Mouse (Mus musculus) hindbrain, embryonic 16.5 days (tissue): ENCODE results near the gene Eefsec. TPM values are rescaled to one million over a fixed set of nuclear protein-coding genes. Genes with fewer than 3 reads are reported as not detected.

Source experiments
- ATAC-seq: fragments of 200-750 bp; cut with Nextera tagmentation; 2 replicates; pipeline ENCODE4 v1.8.0; 2017; ENCODE audit warnings: moderate TSS enrichment, moderate library complexity
- H3K27ac ChIP-seq: fragments of 300-500 bp; sonication (generic); 2 replicates; pipeline ENCODE4 v1.5.1; 2014; ENCODE audit warnings: low read depth, mild to moderate bottlenecking, control low read depth, low read length, moderate library complexity
- H3K27me3 ChIP-seq: fragments of 300-500 bp; sonication (generic); replicated peaks from 2 replicates; pipeline ENCODE4 v1.6.1; 2014; ENCODE audit warnings: low read length; ENCODE audit not compliant: control insufficient read depth, insufficient read depth
- H3K36me3 ChIP-seq: fragments of 300-500 bp; sonication (generic); 2 replicates; pipeline ENCODE4 v1.6.1; 2014; ENCODE audit warnings: mild to moderate bottlenecking, low read length, moderate library complexity, mixed read lengths; ENCODE audit not compliant: control insufficient read depth, insufficient read depth
- H3K4me1 ChIP-seq: fragments of 300-500 bp; sonication (generic); 2 replicates; pipeline ENCODE4 v1.6.1; 2014; ENCODE audit warnings: low read depth, low read length; ENCODE audit not compliant: control insufficient read depth, insufficient read depth
- H3K4me2 ChIP-seq: fragments of 300-500 bp; sonication (generic); 2 replicates; pipeline ENCODE4 v1.6.1; 2014; ENCODE audit warnings: mild to moderate bottlenecking, low read length, control low read depth, moderate library complexity
- H3K4me3 ChIP-seq: fragments of 300-500 bp; sonication (generic); 2 replicates; pipeline ENCODE4 v1.5.1; 2014; ENCODE audit warnings: mild to moderate bottlenecking, low read length, control low read depth, moderate library complexity
- H3K9ac ChIP-seq: fragments of 300-500 bp; sonication (generic); 2 replicates; pipeline ENCODE4 v1.6.1; 2014; ENCODE audit warnings: low read depth, mild to moderate bottlenecking, control low read depth, low read length, moderate library complexity
- H3K9me3 ChIP-seq: fragments of 300-500 bp; sonication (generic); 2 replicates; pipeline ENCODE4 v1.6.1; 2014; ENCODE audit warnings: mild to moderate bottlenecking, low read length, moderate library complexity; ENCODE audit not compliant: control insufficient read depth
- WGBS: fragments of 180-500 bp; shearing (Covaris S2); extraction: QIAGEN DNeasy Blood & Tissue Kit; methylation state at CpG from one replicate; pipeline ENCODE4 v1.1.7; 2014; 5-methylcytosine and 5-hydroxymethylcytosine counted together
- polyA plus RNA-seq: library from polyadenylated mRNA; unstranded; fragments of >200 nt; fragmentation: Nextera tagmentation; extraction: Ambion mirVana; gene quantifications from 2 replicates; pipeline ENCODE4 v1.2.1, GENCODE M21; 2015

The Eefsec gene
- polyA plus RNA-seq, 1 experiment from 2014 or later = 24.4 TPM

- no peaks in the 10 kb centered on the region for H3K9me3 ChIP-seq
- no peak overlapping the region for H3K27ac ChIP-seq
- WGBS = 90% methylated on average over 7 of the region's 7 CpGs
- peaks cover 19% of the 10 kb centered on the region for H3K4me1 ChIP-seq
- no peaks in the 10 kb centered on the region for H3K36me3 ChIP-seq
- H3K9ac ChIP-seq = no peak overlapping the region
- H3K4me3 ChIP-seq = no peak overlapping the region
- H3K4me2 ChIP-seq = no peak overlapping the region
- H3K27me3 ChIP-seq = no peaks in the 10 kb centered on the region
- no peak for ATAC-seq
These were observed 105.6 kb downstream of the Eefsec start for GRCm38 (mm10) chr6:88340761-88341160.

GRCm38 (mm10) chr6:88329336-88329735, 117.0 kb downstream of the Eefsec start:
- Histone ChIP-seq H3K4me1 (no peaks in the 10 kb centered on the region), H3K9ac (no peak overlapping the region), H3K36me3 (no peaks in the 10 kb centered on the region), H3K9me3 (peaks cover 3% of the 10 kb centered on the region; the same call in 1 of the 2 replicates), H3K4me2 (no peak overlapping the region), H3K27me3 (no peaks in the 10 kb centered on the region), H3K4me3 (no peak overlapping the region), H3K27ac (no peak overlapping the region)
- ATAC-seq = no peak

GRCm38 (mm10) chr6:88321879-88322278, 124.5 kb downstream of the Eefsec start:
- Histone ChIP-seq H3K9me3 (no peaks in the 10 kb centered on the region), H3K27me3 (no peaks in the 10 kb centered on the region), H3K4me3 (no peak overlapping the region), H3K4me2 (no peak overlapping the region), H3K36me3 (no peaks in the 10 kb centered on the region), H3K4me1 (no peaks in the 10 kb centered on the region), H3K9ac (no peak overlapping the region), H3K27ac (no peak overlapping the region)
- WGBS = 62% methylated on average over 7 of the region's 7 CpGs
- no peak for ATAC-seq

- Histone ChIP-seq H3K4me3 (no peak overlapping the region), H3K27me3 (no peaks in the 10 kb centered on the region), H3K9me3 (no peaks in the 10 kb centered on the region), H3K4me1 (no peaks in the 10 kb centered on the region), H3K4me2 (no peak overlapping the region), H3K27ac (no peak overlapping the region), H3K9ac (no peak overlapping the region), H3K36me3 (no peaks in the 10 kb centered on the region)
- no peak for ATAC-seq
- 78% methylated on average over 5 of the region's 5 CpGs for WGBS
These were observed 125.1 kb downstream of the Eefsec start for GRCm38 (mm10) chr6:88321253-88321652.

GRCm38 (mm10) chr6:88319735-88320134, 126.6 kb downstream of the Eefsec start:
- H3K9ac ChIP-seq = no peak overlapping the region
- no peak overlapping the region for H3K4me3 ChIP-seq
- H3K4me1 ChIP-seq = no peaks in the 10 kb centered on the region; the same call in 1 of the 2 replicates
- H3K27ac ChIP-seq = no peak overlapping the region
- H3K9me3 ChIP-seq = no peaks in the 10 kb centered on the region
- no peak overlapping the region for H3K4me2 ChIP-seq
- H3K36me3 ChIP-seq = no peaks in the 10 kb centered on the region
- 87% methylated on average over 1 of the region's 1 CpGs for WGBS
- no peaks in the 10 kb centered on the region for H3K27me3 ChIP-seq
- no peak for ATAC-seq

GRCm38 (mm10) chr6:88315295-88315694, 131.0 kb downstream of the Eefsec start:
- H3K27ac ChIP-seq = no peak overlapping the region
- 39% methylated on average over 2 of the region's 2 CpGs for WGBS

GRCm38 (mm10) chr6:88313937-88314336, 132.4 kb downstream of the Eefsec start:
- no peak for ATAC-seq
- Histone ChIP-seq H3K9ac (no peak overlapping the region), H3K27ac (no peak overlapping the region), H3K36me3 (no peaks in the 10 kb centered on the region), H3K4me3 (no peak overlapping the region), H3K4me2 (no peak overlapping the region), H3K9me3 (no peaks in the 10 kb centered on the region), H3K27me3 (no peaks in the 10 kb centered on the region), H3K4me1 (no peaks in the 10 kb centered on the region; the same call in 1 of the 2 replicates)
- 67% methylated on average over 9 of the region's 9 CpGs for WGBS

More at GRCm38 (mm10) chr6:88315295-88315694, 131.0 kb downstream of the Eefsec start:
- no peaks in the 10 kb centered on the region for H3K27me3 ChIP-seq
- no peak overlapping the region for H3K4me3 ChIP-seq
- no peaks in the 10 kb centered on the region; the same call in 1 of the 2 replicates for H3K4me1 ChIP-seq
- H3K9ac ChIP-seq = no peak overlapping the region
- no peaks in the 10 kb centered on the region for H3K9me3 ChIP-seq
- H3K36me3 ChIP-seq = no peaks in the 10 kb centered on the region
- ATAC-seq = peak; percentile 77
- no peak overlapping the region for H3K4me2 ChIP-seq

- H3K9ac ChIP-seq = no peak overlapping the region
- no peak overlapping the region for H3K4me2 ChIP-seq
- no peaks in the 10 kb centered on the region for H3K27me3 ChIP-seq
- no peak overlapping the region for H3K4me3 ChIP-seq
- no peaks in the 10 kb centered on the region for H3K36me3 ChIP-seq
- H3K27ac ChIP-seq = no peak overlapping the region
- WGBS = 73% methylated on average over 10 of the region's 10 CpGs
- H3K4me1 ChIP-seq = no peaks in the 10 kb centered on the region; the same call in 1 of the 2 replicates
- H3K9me3 ChIP-seq = no peaks in the 10 kb centered on the region
- ATAC-seq = no peak
These were observed 134.7 kb downstream of the Eefsec start for GRCm38 (mm10) chr6:88311593-88311992.

- no peak overlapping the region for H3K4me3 ChIP-seq
- H3K4me1 ChIP-seq = no peaks in the 10 kb centered on the region
- H3K36me3 ChIP-seq = no peaks in the 10 kb centered on the region
- ATAC-seq = no peak
- H3K27ac ChIP-seq = no peak overlapping the region
- no peaks in the 10 kb centered on the region for H3K9me3 ChIP-seq
- H3K9ac ChIP-seq = no peak overlapping the region
- 85% methylated on average over 4 of the region's 4 CpGs for WGBS
- no peaks in the 10 kb centered on the region for H3K27me3 ChIP-seq
- no peak overlapping the region for H3K4me2 ChIP-seq
These were observed 140.1 kb downstream of the Eefsec start for GRCm38 (mm10) chr6:88306100-88306746.
